In genomic region chr19:28577023-28577422, GRCm38 (mm10) we compare ENCODE assay signal across 20 mouse cellular contexts.
DNase-seq lines count a peak whose midpoint lies in the region; ATAC-seq lines count a peak whose summit lies in the region.
"Had no signal": no experiment of that assay in that cellular context is flagged by ENCODE, and none has a peak within 500 bp of the region (broad histone marks: within the 10 kb centered on the region; RNA-seq: fewer than 3 reads in every experiment).

No protein-coding gene starts in this region.

- H3K9me3 ChIP-seq in intestine, embryonic 16.5 days (ENCODE audit: control insufficient read depth, low read length), result no peaks in the 10 kb centered on the region
- H3K9me3 ChIP-seq: hindbrain, embryonic 10.5 days; limb, embryonic 12.5 days; liver, embryonic 12.5 days; midbrain, embryonic 10.5 days had no signal

- H3K36me3 ChIP-seq in intestine, embryonic 16.5 days (ENCODE audit: control insufficient read depth, insufficient read depth, low read length), result no peaks in the 10 kb centered on the region
- H3K36me3 ChIP-seq: hindbrain, embryonic 10.5 days; limb, embryonic 12.5 days; liver, embryonic 12.5 days; midbrain, embryonic 10.5 days had no signal

- H3K4me3 ChIP-seq in intestine, embryonic 16.5 days (ENCODE audit: low read length), result no peak overlapping the region
- H3K4me3 ChIP-seq: erythroblast, embryonic 14.5 days; hindbrain, embryonic 10.5 days; limb, embryonic 12.5 days; liver, embryonic 12.5 days; midbrain, embryonic 10.5 days had no signal

- 92% methylated on average over 12 of the region's 12 CpGs for WGBS in intestine, embryonic 16.5 days

- no peak overlapping the region for H3K27ac ChIP-seq in intestine, embryonic 16.5 days (ENCODE audit: low read length)
- H3K27ac ChIP-seq: hindbrain, embryonic 10.5 days; limb, embryonic 12.5 days; liver, embryonic 12.5 days; macrophage; midbrain, embryonic 10.5 days had no signal

- H3K9ac ChIP-seq in intestine, embryonic 16.5 days (ENCODE audit: low read depth, low read length), result no peak overlapping the region
- H3K9ac ChIP-seq: limb, embryonic 12.5 days; liver, embryonic 12.5 days had no signal

- no peak overlapping the region for H3K4me2 ChIP-seq in intestine, embryonic 16.5 days (ENCODE audit: low read depth, low read length)
- H3K4me2 ChIP-seq: limb, embryonic 12.5 days; liver, embryonic 12.5 days had no signal

- ATAC-seq in intestine, embryonic 16.5 days, result no peak
- ATAC-seq: forebrain, embryonic 14.5 days; liver, embryonic 12.5 days had no signal

- DNase-seq in layer of hippocampus, adult 18-20 months (ENCODE audit: low spot score in 2 of 2), result peak; percentile 16 to 82
- DNase-seq in layer of hippocampus, postnatal 25 days (ENCODE audit: extremely low spot score in 1 of 2, low spot score in 1 of 2), result no peak
- DNase-seq in right cerebral cortex, postnatal 4 days, result peak; percentile 17
- DNase-seq in right cerebral cortex, postnatal 25 days, result no peak
- DNase-seq in layer of hippocampus, postnatal 14 days (ENCODE audit: low spot score in 2 of 2), result peak; percentile 33 to 67
- no peak for DNase-seq in kidney, adult 11 months
- DNase-seq: adrenal gland, postnatal 36 days; cerebellum, adult 2 months; gastrocnemius, postnatal 36 days; kidney, adult 2 months; kidney, postnatal 14 days; retina, postnatal 1 day had no signal

- no peaks in the 10 kb centered on the region for H3K27me3 ChIP-seq in intestine, embryonic 16.5 days (replicated peaks; ENCODE audit: control insufficient read depth, insufficient read depth, low read length)
- H3K27me3 ChIP-seq: limb, embryonic 12.5 days; liver, embryonic 12.5 days had no signal

- H3K4me1 ChIP-seq in intestine, embryonic 16.5 days (ENCODE audit: control insufficient read depth, insufficient read depth, low read length), result no peaks in the 10 kb centered on the region
- H3K4me1 ChIP-seq: liver, embryonic 12.5 days had no signal

Comparison
In these comparisons a context has a peak if more than half of its experiments do, and no peak if none do; other contexts are left out.
1. DNase-seq: peak in layer of hippocampus, adult 18-20 months (2 of 2), right cerebral cortex, postnatal 4 days (single experiment) and layer of hippocampus, postnatal 14 days (2 of 2); none in layer of hippocampus, postnatal 25 days (0 of 2), right cerebral cortex, postnatal 25 days (single experiment) and kidney, adult 11 months (single experiment).